Comparison of ENCODE assay signal across 8 mouse cellular contexts in genomic region chr8:121874031-121874430, GRCm38 (mm10). TPM values are rescaled to one million over a fixed set of nuclear protein-coding genes. Genes with fewer than 3 reads are reported as not detected.
A peak's percentile ranks its signal among the peaks of the same experiment; 100 is the strongest.
DNase-seq lines count a peak whose midpoint lies in the region; ATAC-seq and TF ChIP-seq lines count a peak whose summit lies in the region.

No protein-coding gene starts in this region.

- H3K4me1 ChIP-seq in G1E (ENCODE audit: insufficient read depth, low read depth, low read length), result peaks cover 27% of the 10 kb centered on the region
- peaks cover 16% of the 10 kb centered on the region for H3K4me1 ChIP-seq in embryonic facial prominence, embryonic 14.5 days (ENCODE audit: control insufficient read depth, insufficient read depth, low read length)
- H3K4me1 ChIP-seq in intestine, embryonic 14.5 days (replicated peaks; ENCODE audit: control insufficient read depth, insufficient read depth, low read length), result peaks cover 29% of the 10 kb centered on the region
- peaks cover 0 to 11% of the 10 kb centered on the region in 2 experiments; a peak in 2 of 4 replicates for H3K4me1 ChIP-seq in liver, embryonic 14.5 days (replicated peaks; ENCODE audit: control insufficient read depth in 2 of 2, insufficient read depth in 2 of 2, low read length in 1 of 2)
- peaks cover 17% of the 10 kb centered on the region; the same call in 1 of the 2 replicates for H3K4me1 ChIP-seq in stomach, embryonic 14.5 days (ENCODE audit: control insufficient read depth, insufficient read depth, low read length)

- H3K9ac ChIP-seq in embryonic facial prominence, embryonic 14.5 days (ENCODE audit: low read depth, low read length), result no peak overlapping the region; the same call in 1 of the 2 replicates
- no peak overlapping the region for H3K9ac ChIP-seq in intestine, embryonic 14.5 days (ENCODE audit: low read length)
- no peak overlapping the region for H3K9ac ChIP-seq in liver, embryonic 14.5 days (replicated peaks)
- no peak overlapping the region for H3K9ac ChIP-seq in stomach, embryonic 14.5 days (replicated peaks; ENCODE audit: low read depth, low read length)

- peaks cover 42% of the 10 kb centered on the region for H3K27me3 ChIP-seq in G1E (ENCODE audit: insufficient read depth, low read length)
- no peaks in the 10 kb centered on the region for H3K27me3 ChIP-seq in embryonic facial prominence, embryonic 14.5 days (replicated peaks; ENCODE audit: control insufficient read depth, insufficient read depth, low read length)
- no peaks in the 10 kb centered on the region for H3K27me3 ChIP-seq in intestine, embryonic 14.5 days (replicated peaks; ENCODE audit: control insufficient read depth, insufficient read depth, low read length)
- no peaks in the 10 kb centered on the region for H3K27me3 ChIP-seq in liver, embryonic 14.5 days (ENCODE audit: control insufficient read depth, insufficient read depth, low read length)
- no peaks in the 10 kb centered on the region for H3K27me3 ChIP-seq in stomach, embryonic 14.5 days (ENCODE audit: control insufficient read depth, insufficient read depth, low read length)

- 52% methylated on average over 9 of the region's 9 CpGs for whole genome bisulfite sequencing in embryonic facial prominence, embryonic 14.5 days
- 44% methylated on average over 9 of the region's 9 CpGs for WGBS in intestine, embryonic 14.5 days
- WGBS in liver, embryonic 14.5 days (ENCODE audit: insufficient replicate concordance), result 44% methylated on average over 9 of the region's 9 CpGs
- 48% methylated on average over 9 of the region's 9 CpGs for WGBS in stomach, embryonic 14.5 days

- no peak for ATAC-seq in G1E (ENCODE audit: extremely low read depth, insufficient number of reproducible peaks, low FRiP score, poor library complexity, severe bottlenecking)
- peak; percentile 60 for ATAC-seq in embryonic facial prominence, embryonic 14.5 days (ENCODE audit: low read depth)
- peak; percentile 53 for ATAC-seq in intestine, embryonic 14.5 days (replicated peaks; ENCODE audit: low FRiP score, low TSS enrichment, low read depth)
- ATAC-seq in liver, embryonic 14.5 days (ENCODE audit: insufficient read depth), result peak; percentile 52; the same call in 1 of the 2 replicates
- peak; percentile 50; the same call in 1 of the 2 replicates for ATAC-seq in stomach, embryonic 14.5 days (ENCODE audit: insufficient number of reproducible peaks, insufficient read depth, low FRiP score, low read depth)

- no peak for TF ChIP-seq EP300 in liver, embryonic 14.5 days (IDR thresholded peaks at IDR 0.05; ENCODE audit: low read depth)

- DNase-seq in 3T3-L1 (ENCODE audit: low read depth, low spot score) (peak; percentile 87), G1E (ENCODE audit: low spot score) (peak; percentile 54)
- peak; percentile 84 for DNase-seq in embryonic facial prominence, embryonic 14.5 days (ENCODE audit: low spot score)
- peak; percentile 79 for DNase-seq in intestine, embryonic 14.5 days (ENCODE audit: low spot score)
- DNase-seq in liver, embryonic 14.5 days (ENCODE audit: low read depth in 3 of 3, low spot score in 3 of 3), result peak in 2 of 3 experiments; percentile 19 to 39
- no peak for DNase-seq in cerebellum, adult 8-10 months
- DNase-seq in left cerebral cortex, adult 11 months (ENCODE audit: low spot score), result no peak

- no peak overlapping the region for H3K4me3 ChIP-seq in G1E (ENCODE audit: low read depth, low read length)
- H3K4me3 ChIP-seq in embryonic facial prominence, embryonic 14.5 days (ENCODE audit: low read depth, low read length), result no peak overlapping the region
- no peak overlapping the region for H3K4me3 ChIP-seq in intestine, embryonic 14.5 days (ENCODE audit: low read depth, low read length)
- H3K4me3 ChIP-seq in liver, embryonic 14.5 days (ENCODE audit: insufficient read depth in 1 of 2, low read depth in 2 of 2, low read length in 2 of 2), result no peak overlapping the region
- H3K4me3 ChIP-seq in stomach, embryonic 14.5 days (ENCODE audit: low read depth, low read length), result no peak overlapping the region

- H3K27ac ChIP-seq in embryonic facial prominence, embryonic 14.5 days (replicated peaks; ENCODE audit: low read depth, low read length), result 0 out of 2 replicates have a peak overlapping the region, but pooled peaks have one; percentile 8
- H3K27ac ChIP-seq in intestine, embryonic 14.5 days (ENCODE audit: low read depth), result peak overlapping the region; percentile 34; the same call in 1 of the 2 replicates
- no peak overlapping the region for H3K27ac ChIP-seq in liver, embryonic 14.5 days
- peak overlapping the region; percentile 4; the same call in 1 of the 2 replicates for H3K27ac ChIP-seq in stomach, embryonic 14.5 days (ENCODE audit: low read length)

- H3K9me3 ChIP-seq in G1E (replicated peaks), result no peaks in the 10 kb centered on the region
- H3K9me3 ChIP-seq in embryonic facial prominence, embryonic 14.5 days (ENCODE audit: control insufficient read depth, low read length), result no peaks in the 10 kb centered on the region
- H3K9me3 ChIP-seq in intestine, embryonic 14.5 days (ENCODE audit: control insufficient read depth, low read length), result no peaks in the 10 kb centered on the region
- H3K9me3 ChIP-seq in liver, embryonic 14.5 days (ENCODE audit: control insufficient read depth, low read length), result no peaks in the 10 kb centered on the region
- H3K9me3 ChIP-seq in stomach, embryonic 14.5 days (ENCODE audit: control insufficient read depth, low read depth, low read length), result no peaks in the 10 kb centered on the region

- no peak for TF ChIP-seq CTCF in G1E (IDR thresholded peaks at IDR 0.05; ENCODE audit: low read depth, low read length)
- peak; percentile 93 for TF ChIP-seq CTCF in liver, embryonic 14.5 days (IDR thresholded peaks at IDR 0.05; ENCODE audit: low read depth)

- H3K4me2 ChIP-seq in embryonic facial prominence, embryonic 14.5 days (ENCODE audit: low read depth, low read length), result no peak overlapping the region
- H3K4me2 ChIP-seq in intestine, embryonic 14.5 days (ENCODE audit: low read length), result no peak overlapping the region
- H3K4me2 ChIP-seq in liver, embryonic 14.5 days (ENCODE audit: low read depth), result no peak overlapping the region
- H3K4me2 ChIP-seq in stomach, embryonic 14.5 days (replicated peaks; ENCODE audit: low read depth, low read length), result no peak overlapping the region

- H3K36me3 ChIP-seq in G1E (replicated peaks), result peaks cover 18% of the 10 kb centered on the region
- no peaks in the 10 kb centered on the region for H3K36me3 ChIP-seq in embryonic facial prominence, embryonic 14.5 days (ENCODE audit: control insufficient read depth, insufficient read depth, low read length)
- no peaks in the 10 kb centered on the region for H3K36me3 ChIP-seq in intestine, embryonic 14.5 days (ENCODE audit: control insufficient read depth, insufficient read depth, low read length)
- no peaks in the 10 kb centered on the region for H3K36me3 ChIP-seq in liver, embryonic 14.5 days (replicated peaks; ENCODE audit: control insufficient read depth, insufficient read depth, low read depth)
- no peaks in the 10 kb centered on the region for H3K36me3 ChIP-seq in stomach, embryonic 14.5 days (ENCODE audit: control insufficient read depth, insufficient read depth, low read length)

RNA-seq across cellular contexts. Expression of gene Slc7a5, which starts 33.5 kb away (rescaled TPM):
- 88.8 and 141 TPM in 2 replicates for total RNA-seq in G1E (2014; fragmentation: Nextera tagmentation)
- 32.5 and 32.6 TPM in 2 replicates for total RNA-seq in G1E (2017)
- polyA plus RNA-seq in G1E (2012), result 92.9 and 127 TPM in 2 replicates
- polyA plus RNA-seq in embryonic facial prominence, embryonic 14.5 days (2014; fragmentation: Nextera tagmentation; extraction: Ambion mirVana), result 28.8 and 29.6 TPM in 2 replicates
- 19.8 and 26.4 TPM in 2 replicates for polyA plus RNA-seq in intestine, embryonic 14.5 days (2014; fragmentation: Nextera tagmentation; extraction: Ambion mirVana)
- polyA plus RNA-seq in liver, embryonic 14.5 days (2012; rRNA removed), result 40.0 and 40.9 TPM in 2 replicates
- polyA plus RNA-seq in liver, embryonic 14.5 days (2014; fragmentation: Nextera tagmentation; extraction: Ambion mirVana), result 36.7 and 40.7 TPM in 2 replicates
- 17.1 and 19.7 TPM in 2 replicates for polyA plus RNA-seq in stomach, embryonic 14.5 days (2014; fragmentation: Nextera tagmentation; extraction: Ambion mirVana)

RNA-seq across cellular contexts. Expression of gene Klhdc4, which starts 44.7 kb away (rescaled TPM):
- 9.1 and 12.3 TPM in 2 replicates for total RNA-seq in G1E (2014; fragmentation: Nextera tagmentation)
- total RNA-seq in G1E (2017), result 15.4 and 15.9 TPM in 2 replicates
- polyA plus RNA-seq in G1E (2012), result 44.5 and 47.8 TPM in 2 replicates
- 25.6 and 31.7 TPM in 2 replicates for polyA plus RNA-seq in embryonic facial prominence, embryonic 14.5 days (2014; fragmentation: Nextera tagmentation; extraction: Ambion mirVana)
- polyA plus RNA-seq in intestine, embryonic 14.5 days (2014; fragmentation: Nextera tagmentation; extraction: Ambion mirVana), result 43.7 and 45.3 TPM in 2 replicates
- 9.7 and 17.0 TPM in 2 replicates for polyA plus RNA-seq in liver, embryonic 14.5 days (2012; rRNA removed)
- 15.6 and 18.2 TPM in 2 replicates for polyA plus RNA-seq in liver, embryonic 14.5 days (2014; fragmentation: Nextera tagmentation; extraction: Ambion mirVana)
- polyA plus RNA-seq in stomach, embryonic 14.5 days (2014; fragmentation: Nextera tagmentation; extraction: Ambion mirVana), result 35.8 and 38.5 TPM in 2 replicates

Comparison
In these comparisons a context has a peak if more than half of its experiments do, and no peak if none do; other contexts are left out.
1. DNase-seq: peak in 3T3-L1 (single experiment), G1E (single experiment), embryonic facial prominence, embryonic 14.5 days (single experiment), intestine, embryonic 14.5 days (single experiment) and liver, embryonic 14.5 days (2 of 3); none in cerebellum, adult 8-10 months (single experiment) and left cerebral cortex, adult 11 months (single experiment).